Mouse (Mus musculus): ENCODE results near the gene Atox1. TPM values are rescaled to one million over a fixed set of nuclear protein-coding genes. Genes with fewer than 3 reads are reported as not detected.

The Atox1 gene
- polyA plus RNA-seq, 1 experiment from 2014 or later = 218 TPM

DNA sequence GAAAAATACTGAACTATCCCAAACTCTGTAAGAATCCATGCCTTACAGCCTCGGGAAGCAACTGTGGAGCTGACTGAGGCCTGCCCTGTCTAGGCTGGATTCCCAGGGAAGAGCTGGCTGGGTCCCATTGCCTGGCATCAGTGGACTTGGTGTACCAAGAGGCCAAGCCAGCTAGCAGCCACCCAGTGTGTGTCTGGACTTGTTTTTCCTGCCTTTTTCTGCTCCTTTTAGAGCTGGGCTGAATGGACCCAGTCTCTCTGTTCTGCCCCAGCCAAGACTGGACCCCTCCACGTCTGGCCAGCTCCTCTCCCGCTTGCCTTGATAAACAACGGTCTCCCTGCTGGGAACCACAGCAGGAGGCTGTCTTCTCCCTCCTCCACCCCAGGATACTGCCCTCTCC, 23.0 kb downstream of the Atox1 start:
- WGBS = 34% methylated on average over 4 of the region's 4 CpGs
- no peak overlapping the region for H3K4me2 ChIP-seq (ENCODE audit: low read length)
- H3K36me3 ChIP-seq (ENCODE audit: control insufficient read depth, insufficient read depth) = no peaks in the 10 kb centered on the region
- H3K9me3 ChIP-seq (ENCODE audit: control insufficient read depth, low read length) = no peaks in the 10 kb centered on the region
- no peak overlapping the region for H3K9ac ChIP-seq (replicated peaks; ENCODE audit: low read depth, low read length)
- ATAC-seq = peak; percentile 26; the same call in 1 of the 2 replicates
- H3K4me1 ChIP-seq (replicated peaks; ENCODE audit: control insufficient read depth, insufficient read depth, low read length) = no peaks in the 10 kb centered on the region
- no peaks in the 10 kb centered on the region for H3K27me3 ChIP-seq (replicated peaks; ENCODE audit: control insufficient read depth, insufficient read depth, low read length)
- H3K27ac ChIP-seq (ENCODE audit: low read length) = no peak overlapping the region
- H3K4me3 ChIP-seq (replicated peaks; ENCODE audit: low read length) = no peak overlapping the region

DNA sequence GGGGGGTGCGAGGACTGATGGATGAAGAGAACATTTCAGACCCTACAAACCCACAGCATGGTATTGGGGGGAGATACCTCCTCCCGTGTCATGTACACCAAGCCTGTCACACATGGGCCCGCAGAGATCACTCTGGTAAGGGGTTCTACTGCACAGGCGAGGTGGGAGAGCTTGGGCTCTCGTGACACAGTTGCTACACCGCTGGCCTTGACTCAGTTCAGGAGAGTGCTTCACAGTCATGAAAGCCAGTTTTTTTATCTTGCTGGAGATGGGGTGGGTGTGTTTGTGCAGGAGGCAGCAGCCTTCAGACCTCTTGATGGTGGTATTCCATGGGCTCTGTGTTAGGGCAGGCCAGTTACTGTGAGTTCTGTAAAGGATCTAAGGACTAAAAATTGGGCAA, 24.9 kb downstream of the Atox1 start:
- H3K4me1 ChIP-seq (replicated peaks; ENCODE audit: control insufficient read depth, insufficient read depth, low read length) = no peaks in the 10 kb centered on the region
- no peak overlapping the region for H3K9ac ChIP-seq (replicated peaks; ENCODE audit: low read depth, low read length)
- no peak overlapping the region for H3K4me2 ChIP-seq (ENCODE audit: low read length)
- no peak for ATAC-seq
- no peaks in the 10 kb centered on the region for H3K36me3 ChIP-seq (ENCODE audit: control insufficient read depth, insufficient read depth)
- WGBS = 88% methylated on average over 6 of the region's 6 CpGs
- H3K4me3 ChIP-seq (replicated peaks; ENCODE audit: low read length) = no peak overlapping the region
- no peaks in the 10 kb centered on the region for H3K9me3 ChIP-seq (ENCODE audit: control insufficient read depth, low read length)
- no peaks in the 10 kb centered on the region for H3K27me3 ChIP-seq (replicated peaks; ENCODE audit: control insufficient read depth, insufficient read depth, low read length)
- no peak overlapping the region for H3K27ac ChIP-seq (ENCODE audit: low read length)

DNA sequence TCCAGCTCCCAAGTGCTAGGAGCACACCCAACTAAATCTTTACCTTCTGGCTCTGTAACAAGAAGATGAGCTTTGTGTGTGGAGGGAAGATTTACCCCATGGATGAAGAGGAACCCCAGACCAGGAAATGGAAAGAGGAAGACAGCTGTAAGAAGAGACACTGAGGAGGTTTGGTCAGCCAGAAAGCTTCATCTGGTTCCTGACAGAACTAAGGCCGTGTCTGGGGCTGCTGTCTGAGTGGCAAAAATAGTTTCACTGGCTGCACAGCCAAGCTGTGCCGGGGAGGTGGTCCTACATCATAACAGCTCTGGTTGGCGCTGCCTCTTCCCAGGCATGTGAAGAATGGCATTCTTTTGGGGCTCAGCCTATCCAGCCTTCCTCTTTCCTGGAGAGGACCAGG, 28.1 kb downstream of the Atox1 start:
- Histone ChIP-seq H3K9ac (replicated peaks; ENCODE audit: low read depth, low read length) (no peak overlapping the region), H3K4me1 (replicated peaks; ENCODE audit: control insufficient read depth, insufficient read depth, low read length) (peaks cover 5% of the 10 kb centered on the region), H3K4me2 (ENCODE audit: low read length) (no peak overlapping the region), H3K27ac (ENCODE audit: low read length) (no peak overlapping the region), H3K27me3 (replicated peaks; ENCODE audit: control insufficient read depth, insufficient read depth, low read length) (no peaks in the 10 kb centered on the region), H3K9me3 (ENCODE audit: control insufficient read depth, low read length) (no peaks in the 10 kb centered on the region), H3K4me3 (replicated peaks; ENCODE audit: low read length) (no peak overlapping the region), H3K36me3 (ENCODE audit: control insufficient read depth, insufficient read depth) (no peaks in the 10 kb centered on the region)
- 73% methylated on average over 3 of the region's 3 CpGs for WGBS
- ATAC-seq = no peak

DNA sequence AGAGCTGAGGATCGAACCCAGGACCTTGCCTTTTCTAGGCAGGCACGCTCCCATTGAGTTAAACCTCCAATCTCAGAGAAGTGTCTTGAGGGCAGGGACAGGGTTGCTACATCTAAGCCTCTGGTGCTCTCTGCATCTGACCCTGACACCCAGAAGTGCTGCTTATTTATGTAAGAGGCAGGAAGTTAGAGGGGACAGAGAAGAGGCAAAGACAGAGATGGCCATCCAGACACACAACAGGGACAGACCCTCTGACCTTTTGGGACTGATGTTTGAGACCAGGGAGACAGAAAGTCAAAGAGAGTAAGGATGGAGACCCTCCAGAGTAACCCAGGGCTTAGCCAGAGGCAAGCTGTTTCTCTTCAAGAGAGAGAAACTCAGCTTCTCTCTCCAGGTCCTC, 31.1 kb downstream of the Atox1 start:
- Histone ChIP-seq H3K4me1 (replicated peaks; ENCODE audit: control insufficient read depth, insufficient read depth, low read length) (peaks cover 6% of the 10 kb centered on the region), H3K9me3 (ENCODE audit: control insufficient read depth, low read length) (no peaks in the 10 kb centered on the region), H3K27me3 (replicated peaks; ENCODE audit: control insufficient read depth, insufficient read depth, low read length) (no peaks in the 10 kb centered on the region), H3K27ac (ENCODE audit: low read length) (no peak overlapping the region), H3K36me3 (ENCODE audit: control insufficient read depth, insufficient read depth) (no peaks in the 10 kb centered on the region), H3K4me3 (replicated peaks; ENCODE audit: low read length) (no peak overlapping the region), H3K4me2 (ENCODE audit: low read length) (no peak overlapping the region), H3K9ac (replicated peaks; ENCODE audit: low read depth, low read length) (no peak overlapping the region)
- 90% methylated on average over 2 of the region's 2 CpGs for WGBS
- ATAC-seq = no peak

DNA sequence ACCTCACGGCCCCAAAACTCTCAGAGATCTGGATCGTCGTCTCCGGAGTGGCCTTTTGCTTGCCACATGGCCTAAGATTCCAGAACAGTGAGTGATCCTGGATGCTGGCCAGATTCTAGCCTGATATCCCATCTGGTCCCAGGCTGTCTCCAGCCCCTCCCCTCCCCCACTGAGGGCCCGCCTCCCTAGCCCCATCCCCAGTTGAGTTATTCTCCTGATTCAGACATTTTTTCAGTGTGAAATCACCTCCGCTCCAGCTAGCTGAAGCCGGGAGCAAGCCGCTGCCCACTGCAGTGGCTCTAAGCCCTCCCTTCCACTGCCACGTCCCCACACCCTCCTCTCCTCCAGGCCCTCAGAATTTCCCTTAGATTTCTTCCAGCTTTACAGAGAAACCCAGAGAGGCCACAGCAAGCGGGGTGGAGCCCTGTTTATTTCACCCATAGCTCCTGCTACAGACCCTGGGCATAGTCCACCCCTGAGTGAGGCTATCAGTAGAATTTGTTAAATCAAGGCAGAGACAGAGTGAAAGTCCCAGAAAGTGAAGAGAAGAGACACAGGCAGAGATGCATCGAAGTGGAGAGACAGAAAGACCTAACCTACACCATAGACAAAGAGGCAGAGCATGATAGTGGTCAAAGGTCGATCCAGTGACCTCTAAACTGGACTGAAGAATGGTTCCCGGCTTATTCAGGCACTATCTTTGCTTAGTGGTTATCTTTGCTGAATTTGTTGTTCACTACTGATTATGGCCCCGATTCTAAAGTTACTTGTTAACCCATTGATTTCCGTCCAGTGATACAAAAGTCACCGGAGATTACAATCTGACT, 32.6 kb downstream of the Atox1 start:
- Histone ChIP-seq H3K9me3 (ENCODE audit: control insufficient read depth, low read length) (no peaks in the 10 kb centered on the region), H3K4me3 (replicated peaks; ENCODE audit: low read length) (no peak overlapping the region), H3K36me3 (ENCODE audit: control insufficient read depth, insufficient read depth) (no peaks in the 10 kb centered on the region), H3K27ac (ENCODE audit: low read length) (0 out of 2 replicates have a peak overlapping the region, but pooled peaks have one; percentile 12), H3K4me2 (ENCODE audit: low read length) (peak overlapping the region; percentile 25; the same call in 1 of the 2 replicates), H3K9ac (replicated peaks; ENCODE audit: low read depth, low read length) (no peak overlapping the region), H3K27me3 (replicated peaks; ENCODE audit: control insufficient read depth, insufficient read depth, low read length) (no peaks in the 10 kb centered on the region), H3K4me1 (replicated peaks; ENCODE audit: control insufficient read depth, insufficient read depth, low read length) (peaks cover 18% of the 10 kb centered on the region)
- 33% methylated on average over 16 of the region's 16 CpGs for WGBS
- ATAC-seq = peak; percentile 86

DNA sequence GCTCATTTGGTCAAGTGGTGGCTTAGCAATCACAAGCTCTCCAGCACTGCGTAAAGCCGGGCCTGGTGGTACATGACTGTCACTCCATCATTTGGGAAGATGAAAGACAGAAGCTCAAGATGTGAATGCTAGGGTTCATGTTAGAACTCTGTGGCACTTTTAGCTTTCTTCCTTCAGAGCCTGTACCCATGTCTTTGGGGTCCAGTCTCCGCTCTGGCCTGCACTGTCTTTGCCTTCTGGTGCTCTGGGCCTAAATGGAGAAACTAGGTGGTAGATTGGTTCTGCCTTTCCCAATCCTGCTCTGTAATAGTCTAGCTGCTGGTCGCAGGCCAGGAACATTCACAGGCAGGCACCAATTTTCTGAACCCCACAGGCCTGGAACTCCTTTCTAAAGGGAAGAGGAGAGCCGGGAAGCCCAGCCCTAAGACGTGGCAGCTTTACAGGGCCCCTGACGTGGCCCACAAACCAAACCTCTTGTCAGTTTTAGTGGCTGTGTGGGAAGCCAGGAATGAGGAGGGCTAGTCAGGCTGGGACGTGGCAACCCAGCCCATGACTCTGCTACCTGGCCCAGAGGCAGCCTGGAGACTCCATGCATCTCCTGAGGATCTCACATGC, 36.2 kb downstream of the Atox1 start:
- Histone ChIP-seq H3K9me3 (ENCODE audit: control insufficient read depth, low read length) (no peaks in the 10 kb centered on the region), H3K4me2 (ENCODE audit: low read length) (no peak overlapping the region), H3K4me3 (replicated peaks; ENCODE audit: low read length) (no peak overlapping the region), H3K27me3 (replicated peaks; ENCODE audit: control insufficient read depth, insufficient read depth, low read length) (no peaks in the 10 kb centered on the region), H3K4me1 (replicated peaks; ENCODE audit: control insufficient read depth, insufficient read depth, low read length) (peaks cover 22% of the 10 kb centered on the region), H3K9ac (replicated peaks; ENCODE audit: low read depth, low read length) (no peak overlapping the region), H3K27ac (ENCODE audit: low read length) (no peak overlapping the region), H3K36me3 (ENCODE audit: control insufficient read depth, insufficient read depth) (no peaks in the 10 kb centered on the region)
- ATAC-seq = no peak
- 69% methylated on average over 8 of the region's 8 CpGs for WGBS

DNA sequence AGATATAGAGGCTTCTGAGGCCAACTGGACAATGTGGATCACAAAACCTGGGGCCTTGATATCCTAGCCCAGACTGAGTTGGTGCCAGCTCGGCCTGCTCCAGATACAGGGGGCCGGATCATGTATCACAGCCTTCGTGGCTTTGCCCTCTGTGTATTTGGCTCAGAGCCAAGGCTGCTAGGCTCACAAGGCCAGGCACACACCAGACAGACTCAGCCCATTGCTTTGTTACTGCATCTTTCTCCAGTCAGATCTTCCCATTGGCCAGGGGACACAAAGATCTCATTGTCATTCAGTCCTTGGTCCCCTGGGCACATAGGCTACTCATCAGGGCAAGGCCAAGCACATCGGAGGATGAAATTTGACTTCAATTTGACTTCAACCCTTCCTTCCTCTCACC, 37.3 kb downstream of the Atox1 start:
- Histone ChIP-seq H3K27me3 (replicated peaks; ENCODE audit: control insufficient read depth, insufficient read depth, low read length) (no peaks in the 10 kb centered on the region), H3K27ac (ENCODE audit: low read length) (no peak overlapping the region), H3K9ac (replicated peaks; ENCODE audit: low read depth, low read length) (no peak overlapping the region), H3K9me3 (ENCODE audit: control insufficient read depth, low read length) (no peaks in the 10 kb centered on the region), H3K4me1 (replicated peaks; ENCODE audit: control insufficient read depth, insufficient read depth, low read length) (peaks cover 33% of the 10 kb centered on the region), H3K4me3 (replicated peaks; ENCODE audit: low read length) (no peak overlapping the region), H3K4me2 (ENCODE audit: low read length) (no peak overlapping the region), H3K36me3 (ENCODE audit: control insufficient read depth, insufficient read depth) (no peaks in the 10 kb centered on the region)
- peak; percentile 57 for ATAC-seq
- WGBS = 4% methylated on average over 4 of the region's 4 CpGs

DNA sequence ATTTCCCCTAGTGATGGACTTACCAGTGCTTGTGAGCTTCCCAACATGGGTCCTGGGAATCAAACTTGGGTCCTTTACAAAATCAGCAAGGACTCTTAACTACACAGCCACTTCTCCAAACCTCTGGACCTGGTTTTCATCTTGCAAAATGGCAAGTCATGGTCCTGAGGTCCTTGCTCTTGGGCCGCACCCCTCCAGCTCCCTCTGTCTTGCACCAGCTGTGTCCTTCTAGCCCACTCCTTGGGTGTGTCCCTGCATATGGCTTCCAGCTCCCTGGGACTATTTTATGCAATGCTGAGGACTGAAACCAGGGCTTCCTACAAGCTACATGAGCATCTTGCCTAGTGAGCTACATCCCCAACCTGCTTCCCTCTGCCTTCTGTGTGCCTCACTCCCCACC, 38.1 kb downstream of the Atox1 start, which contains the start of gene Sparc:
Sparc (minus strand) TSS at position 206 of the 400 bp plus-strand sequence.
- H3K27ac ChIP-seq (ENCODE audit: low read length) = no peak within 1 kb of the TSS
- ATAC-seq = no peak
- H3K36me3 ChIP-seq (ENCODE audit: control insufficient read depth, insufficient read depth) = no peaks in the 10 kb centered on the region
- no peak within 1 kb of the TSS for H3K9ac ChIP-seq (replicated peaks; ENCODE audit: low read depth, low read length)
- no peaks in the 10 kb centered on the region for H3K27me3 ChIP-seq (replicated peaks; ENCODE audit: control insufficient read depth, insufficient read depth, low read length)
- peaks cover 35% of the 10 kb centered on the region for H3K4me1 ChIP-seq (replicated peaks; ENCODE audit: control insufficient read depth, insufficient read depth, low read length)
- no peak within 1 kb of the TSS for H3K4me3 ChIP-seq (replicated peaks; ENCODE audit: low read length)
- H3K9me3 ChIP-seq (ENCODE audit: control insufficient read depth, low read length) = no peaks in the 10 kb centered on the region
- H3K4me2 ChIP-seq (ENCODE audit: low read length) = no peak within 1 kb of the TSS
- 100% methylated on average over 1 of the region's 1 CpGs for WGBS

DNA sequence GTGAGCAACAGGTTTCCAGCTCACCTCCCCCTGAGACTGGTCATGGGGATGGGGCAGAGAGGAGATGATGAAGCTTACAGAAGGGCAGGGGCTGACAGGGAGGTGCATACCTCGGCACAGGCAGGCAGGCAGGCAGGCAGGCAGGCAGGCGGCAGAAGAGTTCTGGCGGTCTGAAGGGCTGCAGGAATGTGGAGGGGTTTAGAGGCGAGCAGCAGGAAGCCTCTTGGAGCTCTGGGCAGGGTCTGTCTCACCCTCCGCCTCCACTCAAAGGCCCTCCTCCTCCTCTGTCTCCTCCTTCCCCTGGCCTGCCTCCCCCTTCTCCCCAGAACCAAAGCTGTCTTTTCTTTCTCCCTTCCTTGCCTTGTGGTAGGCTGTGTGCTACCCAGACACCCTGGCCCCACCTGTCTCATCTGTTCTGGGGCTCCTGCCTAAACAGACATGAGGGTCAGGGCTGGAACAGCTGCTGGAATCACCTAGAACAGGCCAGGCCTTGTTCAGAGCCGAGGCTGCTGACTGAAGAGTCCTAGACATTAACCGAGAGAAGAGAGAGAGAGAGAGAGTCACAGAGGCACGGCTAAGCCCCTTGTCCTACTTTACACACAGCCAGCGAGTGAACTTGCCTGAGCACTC, 41.2 kb downstream of the Atox1 start:
- H3K9ac ChIP-seq (replicated peaks; ENCODE audit: low read depth, low read length) = peak overlapping the region; percentile 35
- H3K27me3 ChIP-seq (replicated peaks; ENCODE audit: control insufficient read depth, insufficient read depth, low read length) = no peaks in the 10 kb centered on the region
- peak; percentile 73; the same call in 1 of the 2 replicates for ATAC-seq
- 5% methylated on average over 9 of the region's 9 CpGs for WGBS
- H3K4me1 ChIP-seq (replicated peaks; ENCODE audit: control insufficient read depth, insufficient read depth, low read length) = peaks cover 38% of the 10 kb centered on the region
- no peaks in the 10 kb centered on the region for H3K9me3 ChIP-seq (ENCODE audit: control insufficient read depth, low read length)
- peak overlapping the region; percentile 22 for H3K4me3 ChIP-seq (replicated peaks; ENCODE audit: low read length)
- H3K4me2 ChIP-seq (ENCODE audit: low read length) = peak overlapping the region; percentile 43
- H3K27ac ChIP-seq (ENCODE audit: low read length) = peak overlapping the region; percentile 53; the same call in 1 of the 2 replicates
- H3K36me3 ChIP-seq (ENCODE audit: control insufficient read depth, insufficient read depth) = no peaks in the 10 kb centered on the region

All from forebrain, embryonic 16.5 days (tissue).